Mouse (Mus musculus) thymus, adult 2 months (tissue): ENCODE results near the gene Smyd1. TPM values are rescaled to one million over a fixed set of nuclear protein-coding genes. Genes with fewer than 3 reads are reported as not detected.
A peak's percentile ranks its signal among the peaks of the same experiment; 100 is the strongest.

Source experiments
- DNase-seq: peaks from one replicate; pipeline ENCODE4 v3.0.0; 2021
- H3K27ac ChIP-seq: fragments of 200-500 bp; 2 replicates; pipeline ENCODE4 v1.5.1; 2012; ENCODE audit warnings: low read length, control low read depth; ENCODE audit not compliant: control insufficient read depth, insufficient read depth
- H3K27me3 ChIP-seq: fragments of 200-500 bp; 2 replicates; pipeline ENCODE4 v1.6.1; 2012; ENCODE audit warnings: mild to moderate bottlenecking, low read length, moderate library complexity, mixed read lengths; ENCODE audit not compliant: control insufficient read depth, insufficient read depth
- H3K36me3 ChIP-seq: fragments of 200-500 bp; 2 replicates; pipeline ENCODE4 v1.6.1; 2012; ENCODE audit warnings: mild to moderate bottlenecking, low read length, moderate library complexity; ENCODE audit not compliant: control insufficient read depth, insufficient read depth
- H3K4me1 ChIP-seq: fragments of 200-500 bp; replicated peaks from 2 replicates; pipeline ENCODE4 v1.6.1; 2012; ENCODE audit warnings: low read length; ENCODE audit not compliant: control insufficient read depth, insufficient read depth
- H3K4me3 ChIP-seq: fragments of 200-500 bp; 2 replicates; pipeline ENCODE4 v1.5.1; 2012; ENCODE audit warnings: mild to moderate bottlenecking, low read length, control low read depth, moderate library complexity; ENCODE audit not compliant: control insufficient read depth, insufficient read depth
- CTCF ChIP-seq: fragments of 200-500 bp; IDR thresholded peaks from 2 replicates; pipeline ENCODE4 v1.5.1; 2012; ENCODE audit warnings: mild to moderate bottlenecking, control low read depth, low read length, moderate library complexity, borderline replicate concordance; ENCODE audit not compliant: control insufficient read depth, poor library complexity, insufficient read depth; ENCODE audit errors: extremely low read depth
- POLR2A ChIP-seq: fragments of 200-500 bp; IDR thresholded peaks from 2 replicates; pipeline ENCODE4 v1.6.1; 2012; ENCODE audit warnings: mild to moderate bottlenecking, low read length, control low read depth, moderate library complexity; ENCODE audit not compliant: control insufficient read depth, poor library complexity, insufficient read depth; ENCODE audit errors: extremely low read depth
- WGBS: fragments of 180-500 bp; shearing (Covaris S2); methylation state at CpG from one replicate; pipeline ENCODE4 v1.1.7; 2018; 5-methylcytosine and 5-hydroxymethylcytosine counted together
- polyA plus RNA-seq: library from polyadenylated mRNA; depleted of rRNA; stranded (reverse); fragments of >200 nt; gene quantifications from 2 replicates; pipeline ENCODE4 v1.2.3, GENCODE M21; 2012

The Smyd1 gene
- polyA plus RNA-seq, 1 experiment: 15.1 TPM

DNA sequence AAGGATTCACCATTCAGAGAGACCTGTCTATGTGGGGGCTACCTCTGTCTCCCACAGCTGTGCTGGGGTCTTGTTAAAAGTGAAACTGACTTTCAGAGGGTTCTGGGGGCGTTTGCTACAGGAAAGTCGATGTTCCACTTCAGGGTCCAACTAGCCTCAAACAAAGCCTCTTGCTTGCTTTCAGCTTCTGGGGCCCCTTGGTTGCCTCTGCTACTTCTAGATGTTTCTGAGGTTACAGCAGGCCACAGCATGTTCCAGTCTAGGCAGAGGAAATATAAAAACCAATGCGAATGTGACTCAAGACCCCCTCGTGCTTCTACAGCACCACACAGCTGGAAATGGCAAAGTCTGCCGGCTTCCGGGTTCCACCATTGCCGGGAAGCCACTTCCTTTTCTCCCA is 35.5 kb upstream of the Smyd1 start:
- Histone ChIP-seq H3K4me3 (peak overlapping the region; percentile 28), H3K27ac (peak overlapping the region; percentile 95), H3K36me3 (0 out of 2 replicates have a peak, but pooled peaks cover 3% of the 10 kb centered on the region), H3K27me3 (no peaks in the 10 kb centered on the region), H3K4me1 (peaks cover 48% of the 10 kb centered on the region)
- DNase-seq: peak; percentile 62
- 34% methylated on average over 7 of the region's 7 CpGs for WGBS
- TF ChIP-seq POLR2A: no peak
- TF ChIP-seq CTCF: no peak

GRCm38 (mm10) chr6:71353722-71354121 is 31.7 kb upstream of the Smyd1 start:
- 5% methylated on average over 2 of the region's 2 CpGs for WGBS
- 0 out of 2 replicates have a peak, but pooled peaks cover 3% of the 10 kb centered on the region for H3K36me3 ChIP-seq
- H3K4me3 ChIP-seq: peak overlapping the region; percentile 34
- TF ChIP-seq POLR2A: peak; percentile 96
- TF ChIP-seq CTCF: no peak
- H3K27ac ChIP-seq: peak overlapping the region; percentile 96
- no peaks in the 10 kb centered on the region for H3K27me3 ChIP-seq
- H3K4me1 ChIP-seq: peaks cover 44% of the 10 kb centered on the region
- peak; percentile 87 for DNase-seq

- 0 out of 2 replicates have a peak, but pooled peaks cover 1% of the 10 kb centered on the region for H3K36me3 ChIP-seq
- WGBS: 43% methylated on average over 10 of the region's 10 CpGs
- no peaks in the 10 kb centered on the region for H3K27me3 ChIP-seq
Measured at GRCm38 (mm10) chr6:71352866-71353427, 30.9 kb upstream of the Smyd1 start.

GRCm38 (mm10) chr6:71352201-71352600 is 30.2 kb upstream of the Smyd1 start:
- H3K27me3 ChIP-seq: no peaks in the 10 kb centered on the region
- peak overlapping the region; percentile 93 for H3K27ac ChIP-seq
- 52% methylated on average over 6 of the region's 6 CpGs for WGBS
- H3K36me3 ChIP-seq: no peaks in the 10 kb centered on the region
- TF ChIP-seq CTCF (no peak), POLR2A (no peak)
- peaks cover 32% of the 10 kb centered on the region for H3K4me1 ChIP-seq
- H3K4me3 ChIP-seq: no peak overlapping the region
- peak; percentile 50 for DNase-seq

More at GRCm38 (mm10) chr6:71352866-71353427, 30.9 kb upstream of the Smyd1 start:
- peak overlapping the region; percentile 23; the same call in 1 of the 2 replicates for H3K4me3 ChIP-seq
- H3K27ac ChIP-seq: peak overlapping the region; percentile 93
- TF ChIP-seq CTCF (no peak), POLR2A (no peak)
- peak; percentile 51 for DNase-seq
- peaks cover 39% of the 10 kb centered on the region for H3K4me1 ChIP-seq

GRCm38 (mm10) chr6:71351201-71351600 is 29.2 kb upstream of the Smyd1 start:
- WGBS: 93% methylated on average over 3 of the region's 3 CpGs

DNA sequence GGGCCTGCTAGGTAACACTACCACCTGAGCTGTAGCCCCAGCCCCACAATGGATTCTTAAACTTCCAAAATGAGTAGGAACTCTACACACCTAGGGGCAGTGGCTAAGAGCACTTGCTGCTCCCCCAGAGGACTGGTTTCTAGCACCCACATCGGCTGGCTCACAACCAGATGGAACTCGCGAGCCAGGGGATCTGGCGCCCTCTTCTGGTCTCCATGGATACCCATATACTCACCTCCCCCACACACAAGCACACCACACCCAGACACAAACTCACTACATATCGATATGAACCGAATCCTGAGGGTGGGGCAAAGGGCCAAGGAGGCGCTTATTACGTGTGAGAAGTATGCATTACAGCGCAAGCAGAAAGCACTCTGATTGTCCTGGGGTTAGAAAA is 26.0 kb upstream of the Smyd1 start:
- H3K4me3 ChIP-seq: no peak overlapping the region
- peaks cover 38% of the 10 kb centered on the region for H3K4me1 ChIP-seq
- H3K36me3 ChIP-seq: no peaks in the 10 kb centered on the region
- H3K27ac ChIP-seq: no peak overlapping the region
- peak; percentile 25 for DNase-seq
- H3K27me3 ChIP-seq: no peaks in the 10 kb centered on the region
- 95% methylated on average over 9 of the region's 9 CpGs for WGBS
- TF ChIP-seq CTCF: no peak
- no peak for TF ChIP-seq POLR2A

More at GRCm38 (mm10) chr6:71351201-71351600, 29.2 kb upstream of the Smyd1 start:
- TF ChIP-seq CTCF (no peak), POLR2A (no peak)
- Histone ChIP-seq H3K36me3 (no peaks in the 10 kb centered on the region), H3K27ac (peak overlapping the region; percentile 93), H3K4me3 (no peak overlapping the region), H3K27me3 (no peaks in the 10 kb centered on the region), H3K4me1 (peaks cover 29% of the 10 kb centered on the region)
- peak; percentile 78 for DNase-seq
